Mouse (Mus musculus): ENCODE results near the gene Pira2. TPM values are rescaled to one million over a fixed set of nuclear protein-coding genes. Genes with fewer than 3 reads are reported as not detected.
"Not testable (repeated sequence)": the region's sequence is repeated elsewhere in the genome, so short reads cannot be mapped to it uniquely, and the experiment has no call there.

Pira2 gene
- total RNA-seq (2022) = under 1 TPM in 1 of 4 experiments, not detected in 3; 0.12 TPM

- DNase-seq (ENCODE audit: low spot score) = not testable (repeated sequence)
These were observed at the start of gene Pira2 for GRCm38 (mm10) chr7:3844951-3845350. Gene Pira2 (minus strand): TSS chr7:3845051.

GRCm38 (mm10) chr7:3875032-3875431 lies 30.2 kb upstream of the Pira2 start:
- not testable (repeated sequence) for DNase-seq (ENCODE audit: low spot score)

- not testable (repeated sequence) for DNase-seq (ENCODE audit: low spot score)
These were observed 7.0 kb downstream of the Pira2 start for GRCm38 (mm10) chr7:3837854-3838253.

GRCm38 (mm10) chr7:3830633-3831032 lies 14.2 kb downstream of the Pira2 start:
- not testable (repeated sequence) for DNase-seq (ENCODE audit: low spot score)

- not testable (repeated sequence) for DNase-seq (ENCODE audit: low spot score)
These were observed 19.3 kb downstream of the Pira2 start, which contains the start of gene Gm15448 for GRCm38 (mm10) chr7:3825599-3825998. Gene Gm15448 (minus strand): TSS chr7:3825687.

GRCm38 (mm10) chr7:3811912-3812311 lies 32.9 kb downstream of the Pira2 start:
- not testable (repeated sequence) for DNase-seq (ENCODE audit: low spot score)

- DNase-seq (ENCODE audit: low spot score) = not testable (repeated sequence)
These were observed 41.9 kb downstream of the Pira2 start for GRCm38 (mm10) chr7:3802935-3803334.

GRCm38 (mm10) chr7:3799940-3800339 lies 44.9 kb downstream of the Pira2 start:
- DNase-seq (ENCODE audit: low spot score) = not testable (repeated sequence)

GRCm38 (mm10) chr7:3796286-3796685 lies 48.6 kb downstream of the Pira2 start:
- not testable (repeated sequence) for DNase-seq (ENCODE audit: low spot score)

Other genes with a start within 250 kb of the Pira2 start
- under 1 TPM; 0.14 to 0.16 (median 0.15) TPM for gene Oscar, start 228.9 kb downstream of the Pira2 start, total RNA-seq (2022)
- 1,000 to 10,000 TPM; 2,114 to 2,277 (median 2,237) TPM for gene Ndufa3, start 227.7 kb downstream of the Pira2 start, total RNA-seq (2022)
- 10 to 100 TPM; 17.4 to 22.9 (median 18.9) TPM for gene Tfpt, start 215.1 kb downstream of the Pira2 start, total RNA-seq (2022)
- 10 to 100 TPM; 21.4 to 28.6 (median 25.2) TPM for gene Prpf31, start 215.1 kb downstream of the Pira2 start, total RNA-seq (2022)
- gene Cnot3, start 199.8 kb downstream of the Pira2 start, total RNA-seq (2022) = 10 to 100 TPM; 19.5 to 26.0 (median 23.2) TPM
- gene Leng1, start 179.2 kb downstream of the Pira2 start, total RNA-seq (2022) = 10 to 100 TPM; 10.4 to 12.8 (median 11.8) TPM
- 1 to 10 TPM in 1 of 4 experiments, under 1 TPM in 3; 0.66 to 1.1 (median 0.80) TPM for gene Tmc4, start 167.5 kb downstream of the Pira2 start, total RNA-seq (2022)
- 10 to 100 TPM; 65.3 to 88.1 (median 74.1) TPM for gene Tsen34, start 152.2 kb downstream of the Pira2 start, total RNA-seq (2022)
- gene Mboat7, start 151.5 kb downstream of the Pira2 start, total RNA-seq (2022) = 10 to 100 TPM; 19.2 to 23.5 (median 22.3) TPM
- 100 to 1,000 TPM; 559 to 671 (median 596) TPM for gene Rps9, start 141.1 kb downstream of the Pira2 start, total RNA-seq (2022)
- 1 to 10 TPM; 1.4 to 3.4 (median 1.6) TPM for gene Pirb, start 124.7 kb downstream of the Pira2 start, total RNA-seq (2022)
- under 1 TPM in 2 of 4 experiments, not detected in 2; 0.22 to 0.75 TPM for gene Gm15448, start 19.4 kb downstream of the Pira2 start, total RNA-seq (2022)
- under 1 TPM in 2 of 4 experiments, not detected in 2; 0.14 to 0.28 TPM for gene Gm14548, start 53.1 kb upstream of the Pira2 start, total RNA-seq (2022)
- gene Lilra6, start 70.5 kb upstream of the Pira2 start, total RNA-seq (2022) = under 1 TPM in 2 of 4 experiments, not detected in 2; 0.24 to 0.63 TPM
- 1 to 10 TPM in 3 of 4 experiments, under 1 TPM in 1; 0.84 to 2.0 (median 1.7) TPM for gene Lair1, start 218.2 kb upstream of the Pira2 start, total RNA-seq (2022)

Data from heart, adult 8-10 months (tissue).